Mouse (Mus musculus): Measurements from ENCODE around the gene Nr4a1. TPM values are rescaled to one million over a fixed set of nuclear protein-coding genes. Genes with fewer than 3 reads are reported as not detected.

Nr4a1 gene
- polyA plus RNA-seq, 2 experiments: 0.19 to 0.42 TPM

- no peaks in the 10 kb centered on the region for H3K27me3 ChIP-seq (ENCODE audit: control insufficient read depth, insufficient read depth, low read length)
Measured at GRCm38 (mm10) chr15:101321126-101321525, 67.1 kb downstream of the Nr4a1 start.

GRCm38 (mm10) chr15:101322106-101322505 lies 68.0 kb downstream of the Nr4a1 start:
- Histone ChIP-seq H3K4me1 (replicated peaks; ENCODE audit: control insufficient read depth in 2 of 2, insufficient read depth in 2 of 2, low read length in 1 of 2) (peaks cover 0 to 23% of the 10 kb centered on the region in 2 experiments; a peak in 2 of 4 replicates), H3K27me3 (ENCODE audit: control insufficient read depth, insufficient read depth, low read length) (no peaks in the 10 kb centered on the region), H3K4me3 (ENCODE audit: insufficient read depth in 1 of 2, low read depth in 2 of 2, low read length in 2 of 2) (no peak overlapping the region), H3K27ac (no peak overlapping the region), H3K36me3 (replicated peaks; ENCODE audit: control insufficient read depth, insufficient read depth, low read depth) (no peaks in the 10 kb centered on the region), H3K9ac (replicated peaks) (no peak overlapping the region), H3K9me3 (ENCODE audit: control insufficient read depth, low read length) (no peaks in the 10 kb centered on the region; the same call in 1 of the 2 replicates), H3K4me2 (ENCODE audit: low read depth) (no peak overlapping the region)
- ATAC-seq (ENCODE audit: insufficient read depth): no peak
- no peak for DNase-seq (ENCODE audit: low read depth in 3 of 3, low spot score in 3 of 3)
- TF ChIP-seq CTCF (IDR thresholded peaks at IDR 0.05; ENCODE audit: low read depth): no peak
- no peak for TF ChIP-seq EP300 (IDR thresholded peaks at IDR 0.05; ENCODE audit: low read depth)
- 45% methylated on average over 5 of the region's 5 CpGs for WGBS (ENCODE audit: insufficient replicate concordance)

More at GRCm38 (mm10) chr15:101321126-101321525, 67.1 kb downstream of the Nr4a1 start:
- no peaks in the 10 kb centered on the region; the same call in 1 of the 2 replicates for H3K9me3 ChIP-seq (ENCODE audit: control insufficient read depth, low read length)
- H3K36me3 ChIP-seq (replicated peaks; ENCODE audit: control insufficient read depth, insufficient read depth, low read depth): no peaks in the 10 kb centered on the region
- 8% methylated on average over 5 of the region's 5 CpGs for WGBS (ENCODE audit: insufficient replicate concordance)
- H3K4me3 ChIP-seq (ENCODE audit: insufficient read depth in 1 of 2, low read depth in 2 of 2, low read length in 2 of 2): no peak overlapping the region
- H3K4me1 ChIP-seq (replicated peaks; ENCODE audit: control insufficient read depth in 2 of 2, insufficient read depth in 2 of 2, low read length in 1 of 2): peaks cover 0 to 23% of the 10 kb centered on the region in 2 experiments; a peak in 2 of 4 replicates
- no peak overlapping the region for H3K27ac ChIP-seq
- DNase-seq (ENCODE audit: low read depth in 3 of 3, low spot score in 3 of 3) (no peak), ATAC-seq (ENCODE audit: insufficient read depth) (no peak)
- no peak overlapping the region for H3K4me2 ChIP-seq (ENCODE audit: low read depth)
- TF ChIP-seq CTCF (IDR thresholded peaks at IDR 0.05; ENCODE audit: low read depth) (no peak), EP300 (IDR thresholded peaks at IDR 0.05; ENCODE audit: low read depth) (no peak)
- H3K9ac ChIP-seq (replicated peaks): no peak overlapping the region

- Histone ChIP-seq H3K4me3 (ENCODE audit: insufficient read depth in 1 of 2, low read depth in 2 of 2, low read length in 2 of 2) (no peak overlapping the region), H3K36me3 (replicated peaks; ENCODE audit: control insufficient read depth, insufficient read depth, low read depth) (no peaks in the 10 kb centered on the region), H3K4me2 (ENCODE audit: low read depth) (no peak overlapping the region), H3K9ac (replicated peaks) (no peak overlapping the region), H3K4me1 (replicated peaks; ENCODE audit: control insufficient read depth in 2 of 2, insufficient read depth in 2 of 2, low read length in 1 of 2) (peaks cover 0 to 23% of the 10 kb centered on the region in 2 experiments; a peak in 2 of 4 replicates), H3K9me3 (ENCODE audit: control insufficient read depth, low read length) (no peaks in the 10 kb centered on the region; the same call in 1 of the 2 replicates), H3K27ac (no peak overlapping the region), H3K27me3 (ENCODE audit: control insufficient read depth, insufficient read depth, low read length) (no peaks in the 10 kb centered on the region)
- TF ChIP-seq EP300 (IDR thresholded peaks at IDR 0.05; ENCODE audit: low read depth) (no peak), CTCF (IDR thresholded peaks at IDR 0.05; ENCODE audit: low read depth) (no peak)
- DNase-seq (ENCODE audit: low read depth in 3 of 3, low spot score in 3 of 3) (no peak), ATAC-seq (ENCODE audit: insufficient read depth) (no peak)
- WGBS (ENCODE audit: insufficient replicate concordance): 59% methylated on average over 7 of the region's 7 CpGs
Measured at GRCm38 (mm10) chr15:101322640-101323039, 68.6 kb downstream of the Nr4a1 start.

GRCm38 (mm10) chr15:101323511-101323910 lies 69.4 kb downstream of the Nr4a1 start:
- 87% methylated on average over 5 of the region's 5 CpGs for WGBS (ENCODE audit: insufficient replicate concordance)
- no peak for ATAC-seq (ENCODE audit: insufficient read depth)

More at GRCm38 (mm10) chr15:101323511-101323910, 69.4 kb downstream of the Nr4a1 start:
- no peak for DNase-seq (ENCODE audit: low read depth in 3 of 3, low spot score in 3 of 3)
- no peak overlapping the region for H3K9ac ChIP-seq (replicated peaks)
- H3K4me3 ChIP-seq (ENCODE audit: insufficient read depth in 1 of 2, low read depth in 2 of 2, low read length in 2 of 2): no peak overlapping the region
- H3K4me1 ChIP-seq (replicated peaks; ENCODE audit: control insufficient read depth in 2 of 2, insufficient read depth in 2 of 2, low read length in 1 of 2): peaks cover 0 to 22% of the 10 kb centered on the region in 2 experiments; a peak in 2 of 4 replicates
- no peaks in the 10 kb centered on the region for H3K27me3 ChIP-seq (ENCODE audit: control insufficient read depth, insufficient read depth, low read length)
- H3K36me3 ChIP-seq (replicated peaks; ENCODE audit: control insufficient read depth, insufficient read depth, low read depth): no peaks in the 10 kb centered on the region
- H3K27ac ChIP-seq: no peak overlapping the region
- no peak overlapping the region for H3K4me2 ChIP-seq (ENCODE audit: low read depth)
- TF ChIP-seq EP300 (IDR thresholded peaks at IDR 0.05; ENCODE audit: low read depth) (no peak), CTCF (IDR thresholded peaks at IDR 0.05; ENCODE audit: low read depth) (peak; percentile 40)
- H3K9me3 ChIP-seq (ENCODE audit: control insufficient read depth, low read length): no peaks in the 10 kb centered on the region; the same call in 1 of the 2 replicates

Other genes with a start within 250 kb of the Nr4a1 start
- not detected in 2 replicates for gene Gm47841, start 206.9 kb upstream of the Nr4a1 start, polyA plus RNA-seq (2012; rRNA removed)
- gene Gm47841, start 206.9 kb upstream of the Nr4a1 start, polyA plus RNA-seq (2014; fragmentation: Nextera tagmentation; extraction: Ambion mirVana): not detected in 2 replicates
- 1.0 and 1.2 TPM in 2 replicates for gene Fignl2, start 175.7 kb upstream of the Nr4a1 start, polyA plus RNA-seq (2012; rRNA removed)
- 0.14 and 0.28 TPM in 2 replicates for gene Fignl2, start 175.7 kb upstream of the Nr4a1 start, polyA plus RNA-seq (2014; fragmentation: Nextera tagmentation; extraction: Ambion mirVana)
- not detected in 2 replicates for gene Ankrd33, start 138.5 kb upstream of the Nr4a1 start, polyA plus RNA-seq (2012; rRNA removed)
- not detected in 2 replicates for gene Ankrd33, start 138.5 kb upstream of the Nr4a1 start, polyA plus RNA-seq (2014; fragmentation: Nextera tagmentation; extraction: Ambion mirVana)
- 1.1 TPM in 2 replicates for gene Acvrl1, start 125.7 kb upstream of the Nr4a1 start, polyA plus RNA-seq (2012; rRNA removed)
- 0.71 and 1.3 TPM in 2 replicates for gene Acvrl1, start 125.7 kb upstream of the Nr4a1 start, polyA plus RNA-seq (2014; fragmentation: Nextera tagmentation; extraction: Ambion mirVana)
- 3.2 and 3.4 TPM in 2 replicates for gene Acvr1b, start 80.2 kb upstream of the Nr4a1 start, polyA plus RNA-seq (2012; rRNA removed)
- gene Acvr1b, start 80.2 kb upstream of the Nr4a1 start, polyA plus RNA-seq (2014; fragmentation: Nextera tagmentation; extraction: Ambion mirVana): 1.3 and 2.0 TPM in 2 replicates
- gene Grasp, start 30.1 kb upstream of the Nr4a1 start, polyA plus RNA-seq (2012; rRNA removed): 0.50 and 0.73 TPM in 2 replicates
- gene Grasp, start 30.1 kb upstream of the Nr4a1 start, polyA plus RNA-seq (2014; fragmentation: Nextera tagmentation; extraction: Ambion mirVana): 0.13 and 0.27 TPM in 2 replicates
- 13.1 and 17.2 TPM in 2 replicates for gene Atg101, start 30.0 kb downstream of the Nr4a1 start, polyA plus RNA-seq (2012; rRNA removed)
- gene Atg101, start 30.0 kb downstream of the Nr4a1 start, polyA plus RNA-seq (2014; fragmentation: Nextera tagmentation; extraction: Ambion mirVana): 21.3 and 23.7 TPM in 2 replicates
- 0.10 and 0.11 TPM in 2 replicates for gene 6030408B16Rik, start 38.9 kb downstream of the Nr4a1 start, polyA plus RNA-seq (2012; rRNA removed)
- gene 6030408B16Rik, start 38.9 kb downstream of the Nr4a1 start, polyA plus RNA-seq (2014; fragmentation: Nextera tagmentation; extraction: Ambion mirVana): 0.18 and 0.35 TPM in 2 replicates
- 0.15 and 0.19 TPM in 2 replicates for gene Krt80, start 115.9 kb downstream of the Nr4a1 start, polyA plus RNA-seq (2012; rRNA removed)
- 0.27 TPM in 2 replicates for gene Krt80, start 115.9 kb downstream of the Nr4a1 start, polyA plus RNA-seq (2014; fragmentation: Nextera tagmentation; extraction: Ambion mirVana)
- 0.82 and 0.85 TPM in 2 replicates for gene Krt7, start 156.8 kb downstream of the Nr4a1 start, polyA plus RNA-seq (2012; rRNA removed)
- 1.5 TPM in 2 replicates for gene Krt7, start 156.8 kb downstream of the Nr4a1 start, polyA plus RNA-seq (2014; fragmentation: Nextera tagmentation; extraction: Ambion mirVana)
- gene Krt87, start 184.5 kb downstream of the Nr4a1 start, polyA plus RNA-seq (2012; rRNA removed): not detected in 2 replicates
- gene Krt87, start 184.5 kb downstream of the Nr4a1 start, polyA plus RNA-seq (2014; fragmentation: Nextera tagmentation; extraction: Ambion mirVana): not detected in 2 replicates
- gene Krt88, start 193.5 kb downstream of the Nr4a1 start, polyA plus RNA-seq (2012; rRNA removed): not detected in 2 replicates
- not detected in 2 replicates for gene Krt88, start 193.5 kb downstream of the Nr4a1 start, polyA plus RNA-seq (2014; fragmentation: Nextera tagmentation; extraction: Ambion mirVana)
- gene Krt81, start 209.5 kb downstream of the Nr4a1 start, polyA plus RNA-seq (2012; rRNA removed): not detected in 2 replicates
- not detected in 2 replicates for gene Krt81, start 209.5 kb downstream of the Nr4a1 start, polyA plus RNA-seq (2014; fragmentation: Nextera tagmentation; extraction: Ambion mirVana)
- gene Krt86, start 219.2 kb downstream of the Nr4a1 start, polyA plus RNA-seq (2012; rRNA removed): not detected in 2 replicates
- not detected in 2 replicates for gene Krt86, start 219.2 kb downstream of the Nr4a1 start, polyA plus RNA-seq (2014; fragmentation: Nextera tagmentation; extraction: Ambion mirVana)
- 0.03 TPM in 1 of 2 replicates, not detected in the other for gene Krt83, start 237.2 kb downstream of the Nr4a1 start, polyA plus RNA-seq (2012; rRNA removed)
- gene Krt83, start 237.2 kb downstream of the Nr4a1 start, polyA plus RNA-seq (2014; fragmentation: Nextera tagmentation; extraction: Ambion mirVana): 0.30 TPM in 1 of 2 replicates, not detected in the other